Mouse (Mus musculus): Measurements from ENCODE around the gene Olfr411.

DNA sequence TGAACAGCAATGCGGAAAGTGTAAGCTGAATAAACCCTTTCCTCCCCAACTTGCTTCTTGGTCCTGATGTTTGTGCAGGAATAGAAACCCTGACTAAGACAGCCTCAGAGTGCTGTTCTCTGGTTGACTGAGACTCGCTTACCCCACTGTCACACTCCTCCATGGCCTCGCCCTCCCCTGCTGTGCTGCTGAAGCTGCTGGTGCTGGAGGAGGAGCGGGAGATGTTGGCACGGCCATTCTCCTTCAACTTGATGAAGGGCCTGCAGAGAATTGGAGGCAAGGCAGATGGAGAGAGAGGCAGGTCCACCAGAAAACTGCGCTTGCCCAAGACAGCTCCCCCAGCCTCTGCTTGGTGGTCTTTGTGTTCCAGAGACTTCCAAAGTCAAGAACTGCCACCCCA lies 40.5 kb upstream of the Olfr411 start:
- TF ChIP-seq CTCF (IDR thresholded peaks at IDR 0.05; ENCODE audit: extremely low read depth, insufficient read length, insufficient replicate concordance, low read depth, low read length) (no peak), POLR2A (IDR thresholded peaks at IDR 0.05; ENCODE audit: low read depth, low read length) (no peak)
